Comparison of ENCODE assay signal across 27 mouse cellular contexts in the genomic region with DNA sequence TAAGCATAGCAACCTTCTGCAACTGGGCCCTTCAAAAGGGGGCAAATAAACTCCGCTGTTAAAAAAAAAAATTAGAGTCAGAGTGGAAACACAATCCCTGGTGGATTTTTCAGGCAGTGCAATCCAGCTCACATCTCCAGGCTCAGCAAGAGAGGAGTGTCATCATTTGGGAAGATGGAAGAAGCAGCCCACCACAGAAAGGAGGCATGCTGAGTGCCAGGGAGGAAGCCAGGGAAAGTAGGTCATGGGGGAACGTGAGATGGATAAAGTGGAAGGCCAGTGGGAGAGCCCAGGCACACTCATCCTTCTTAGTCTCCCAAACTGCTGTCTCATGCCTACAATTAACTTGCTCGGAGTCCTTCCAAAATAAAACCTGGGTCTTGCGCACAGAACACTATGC. TPM values are rescaled to one million over a fixed set of nuclear protein-coding genes. Genes with fewer than 3 reads are reported as not detected.
DNase-seq lines count a peak whose midpoint lies in the region; ATAC-seq lines count a peak whose summit lies in the region.
"Had no signal": no experiment of that assay in that cellular context is flagged by ENCODE, and none has a peak within 500 bp of the region (broad histone marks: within the 10 kb centered on the region; RNA-seq: fewer than 3 reads in every experiment).

No protein-coding gene starts in this region.

- H3K9me3 ChIP-seq in heart, embryonic 11.5 days (replicated peaks; ENCODE audit: control insufficient read depth, low read length), result no peaks in the 10 kb centered on the region
- H3K9me3 ChIP-seq: heart, embryonic 12.5 days; limb, embryonic 13.5 days; lung, embryonic 15.5 days had no signal

- no peak for ATAC-seq in heart, embryonic 11.5 days (replicated peaks; ENCODE audit: insufficient number of reproducible peaks, low FRiP score, low TSS enrichment)
- ATAC-seq: CD4-positive, CD25-positive, alpha-beta regulatory T cell, adult 4 months; intestine, postnatal 0 days had no signal

- intact Hi-C loops in left cerebral cortex, postnatal 4 days (cut with DNase I), result no loop called here
- intact Hi-C loops in left cerebral cortex, postnatal 14 days (cut with DNase I), result no loop called here

- peak; percentile 38 for DNase-seq in cerebellum, adult 9-11 months
- DNase-seq in cerebellum, adult 11 months, result no peak
- DNase-seq in heart, adult 11 months, result peak; percentile 2
- peak; percentile 34 for DNase-seq in left cerebral cortex, postnatal 4 days
- no peak for DNase-seq in left cerebral cortex, postnatal 14 days (ENCODE audit: low spot score in 2 of 2)
- peak; percentile 36 for DNase-seq in brain, adult 2 months (ENCODE audit: low read depth, low spot score)
- DNase-seq: adrenal gland, postnatal 14 days; gastrocnemius, postnatal 25 days; heart, adult 18-20 months; heart, postnatal 4 days; kidney, adult 9 months; kidney, postnatal 10 days; right cerebral cortex, adult 18-20 months; thymus, adult 2 months; thymus, postnatal 36 days had no signal

- no peak overlapping the region for H3K27ac ChIP-seq in heart, embryonic 11.5 days (ENCODE audit: low read depth, low read length)
- H3K27ac ChIP-seq: limb, embryonic 13.5 days; lung, embryonic 15.5 days had no signal

- no peaks in the 10 kb centered on the region for H3K27me3 ChIP-seq in heart, embryonic 11.5 days (ENCODE audit: control insufficient read depth, insufficient read depth, low read length)
- H3K27me3 ChIP-seq: heart, embryonic 12.5 days; limb, embryonic 13.5 days; lung, embryonic 15.5 days had no signal

- no peaks in the 10 kb centered on the region for H3K36me3 ChIP-seq in heart, embryonic 11.5 days (ENCODE audit: control insufficient read depth, insufficient read depth, low read length)
- H3K36me3 ChIP-seq: heart, embryonic 12.5 days; limb, embryonic 13.5 days; lung, embryonic 15.5 days had no signal

- H3K9ac ChIP-seq in heart, embryonic 11.5 days (ENCODE audit: low read depth, low read length), result no peak overlapping the region
- H3K9ac ChIP-seq: heart, embryonic 12.5 days; limb, embryonic 13.5 days; lung, embryonic 15.5 days had no signal

- H3K4me3 ChIP-seq in heart, embryonic 11.5 days (ENCODE audit: low read depth, low read length), result no peak overlapping the region
- H3K4me3 ChIP-seq: erythroblast, embryonic 14.5 days; heart, embryonic 12.5 days; limb, embryonic 13.5 days; lung, embryonic 15.5 days had no signal

- no peaks in the 10 kb centered on the region for H3K4me1 ChIP-seq in heart, embryonic 11.5 days (ENCODE audit: control insufficient read depth, insufficient read depth, low read length)
- H3K4me1 ChIP-seq: heart, embryonic 12.5 days; limb, embryonic 13.5 days; lung, embryonic 15.5 days had no signal

- no peak overlapping the region for H3K4me2 ChIP-seq in heart, embryonic 11.5 days
- H3K4me2 ChIP-seq: heart, embryonic 12.5 days; limb, embryonic 13.5 days; liver, embryonic 11.5 days; lung, embryonic 15.5 days; midbrain, embryonic 11.5 days had no signal

- WGBS in heart, embryonic 11.5 days (ENCODE audit: insufficient replicate concordance), result 73% methylated on average over 4 of the region's 4 CpGs

RNA-seq across cellular contexts. Expression of gene Tmem200c, which starts 56.9 kb away (rescaled TPM):
- 0.08 and 0.14 TPM in 2 replicates for polyA plus RNA-seq in heart, embryonic 11.5 days (2014; fragmentation: Nextera tagmentation; extraction: Ambion mirVana)
- total RNA-seq in left cerebral cortex, postnatal 4 days (2021), result 10 to 100 TPM; 16.6 to 20.1 TPM
- total RNA-seq in left cerebral cortex, postnatal 14 days (2021), result 10 to 100 TPM; 22.3 to 23.8 TPM
- total RNA-seq: heart, postnatal 4 days; megakaryocyte progenitor cell, adult 5-6 weeks had no signal
- polyA plus RNA-seq: CD4-positive, CD25-positive, alpha-beta regulatory T cell, adult 4 months; erythroblast, embryonic 14.5 days; heart, postnatal 0 days; liver, embryonic 16.5 days had no signal

Comparison
In these comparisons a context has a peak if more than half of its experiments do, and no peak if none do; other contexts are left out.
1. DNase-seq: peak in cerebellum, adult 9-11 months (single experiment), heart, adult 11 months (single experiment), left cerebral cortex, postnatal 4 days (single experiment) and brain, adult 2 months (single experiment); none in cerebellum, adult 11 months (single experiment) and left cerebral cortex, postnatal 14 days (0 of 2).